Mouse (Mus musculus) hindbrain, embryonic 15.5 days (tissue): ENCODE results near the gene Fam53b. TPM values are rescaled to one million over a fixed set of nuclear protein-coding genes. Genes with fewer than 3 reads are reported as not detected.
A peak's percentile ranks its signal among the peaks of the same experiment; 100 is the strongest.

Source experiments
- ATAC-seq: fragments of 200-750 bp; cut with Nextera tagmentation; 2 replicates; pipeline ENCODE4 v1.8.0; 2017; ENCODE audit warnings: low read depth, moderate number of reproducible peaks, moderate TSS enrichment; ENCODE audit not compliant: low FRiP score
- H3K27ac ChIP-seq: fragments of 300-500 bp; sonication (generic); replicated peaks from 2 replicates; pipeline ENCODE4 v1.5.1; 2015; ENCODE audit warnings: mild to moderate bottlenecking, inconsistent platforms
- H3K27me3 ChIP-seq: fragments of 300-500 bp; sonication (generic); 2 replicates; pipeline ENCODE4 v1.6.1; 2015; ENCODE audit warnings: control low read depth, inconsistent platforms
- H3K36me3 ChIP-seq: fragments of 300-500 bp; sonication (generic); 2 replicates; pipeline ENCODE4 v1.6.1; 2015; ENCODE audit warnings: control low read depth, inconsistent platforms
- H3K4me1 ChIP-seq: fragments of 300-500 bp; sonication (generic); replicated peaks from 2 replicates; pipeline ENCODE4 v1.6.1; 2015; ENCODE audit warnings: control low read depth, inconsistent platforms
- H3K4me2 ChIP-seq: fragments of 300-500 bp; sonication (generic); 2 replicates; pipeline ENCODE4 v1.6.1; 2015; ENCODE audit warnings: moderate library complexity, mild to moderate bottlenecking, inconsistent platforms
- H3K4me3 ChIP-seq: fragments of 300-500 bp; sonication (generic); 2 replicates; pipeline ENCODE4 v1.5.1; 2015; ENCODE audit warnings: mild to moderate bottlenecking, inconsistent platforms
- H3K9ac ChIP-seq: fragments of 300-500 bp; sonication (generic); 2 replicates; pipeline ENCODE4 v1.6.1; 2015; ENCODE audit warnings: inconsistent platforms
- H3K9me3 ChIP-seq: fragments of 300-500 bp; sonication (generic); 2 replicates; pipeline ENCODE4 v1.6.1; 2016; ENCODE audit warnings: control low read depth, inconsistent platforms
- WGBS: fragments of 180-500 bp; shearing (Covaris S2); methylation state at CpG from one replicate; pipeline ENCODE4 v1.1.7; 2015; 5-methylcytosine and 5-hydroxymethylcytosine counted together
- polyA plus RNA-seq: library from polyadenylated mRNA; unstranded; fragments of >200 nt; fragmentation: Nextera tagmentation; extraction: Ambion mirVana; gene quantifications from 2 replicates; pipeline ENCODE4 v1.2.1, GENCODE M21; 2015

Fam53b gene
- polyA plus RNA-seq, 1 experiment from 2014 or later = 17.9 TPM

DNA sequence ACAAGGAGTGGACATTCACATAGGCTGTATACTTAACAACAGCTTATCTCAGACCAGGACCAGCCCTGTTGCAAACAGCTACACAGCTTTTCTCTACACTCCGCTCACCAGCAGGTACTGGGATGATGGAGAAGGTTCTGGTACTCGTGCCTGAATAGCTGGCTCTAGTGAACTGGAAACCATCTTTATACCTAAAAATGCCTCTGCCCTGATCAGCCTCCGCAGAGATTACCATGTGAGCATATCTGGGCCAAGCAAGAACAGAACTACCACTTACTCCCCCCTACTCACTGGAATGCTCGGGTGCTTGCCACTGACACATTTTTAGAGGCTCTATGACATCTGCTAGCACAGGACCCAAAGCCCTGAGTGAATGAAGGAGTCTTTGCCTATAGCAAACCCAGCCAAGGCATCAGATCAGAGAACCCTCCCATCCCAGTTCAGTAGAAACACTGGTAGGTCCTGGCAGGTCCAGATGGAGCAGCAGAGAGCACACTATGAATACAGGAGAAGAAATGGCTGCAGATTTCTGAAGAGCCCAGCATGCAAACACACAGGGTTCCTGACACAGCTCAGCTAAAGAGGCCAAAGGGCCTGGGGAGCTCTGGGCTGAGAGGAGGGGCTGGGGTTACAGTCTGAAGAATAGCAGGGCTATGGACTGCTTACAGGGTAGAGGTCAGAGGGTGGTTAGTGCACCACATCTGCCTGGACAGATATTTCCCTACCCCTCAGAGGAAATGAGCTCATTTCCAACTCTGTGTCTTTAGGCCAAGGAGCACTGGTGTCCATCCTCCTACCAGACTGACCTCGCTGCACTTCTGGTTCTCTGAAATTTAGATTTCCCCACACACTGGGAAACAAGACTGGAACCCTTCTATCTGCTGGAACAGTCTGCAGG is 14.3 kb downstream of the Fam53b start:
- H3K4me3 ChIP-seq = no peak overlapping the region
- 91% methylated on average over 5 of the region's 5 CpGs for WGBS
- no peak overlapping the region for H3K4me2 ChIP-seq
- H3K9me3 ChIP-seq = no peaks in the 10 kb centered on the region
- H3K27me3 ChIP-seq = no peaks in the 10 kb centered on the region
- no peak for ATAC-seq
- no peak overlapping the region for H3K27ac ChIP-seq
- no peaks in the 10 kb centered on the region for H3K36me3 ChIP-seq
- H3K4me1 ChIP-seq = peaks cover 16% of the 10 kb centered on the region; the same call in 1 of the 2 replicates
- no peak overlapping the region for H3K9ac ChIP-seq

DNA sequence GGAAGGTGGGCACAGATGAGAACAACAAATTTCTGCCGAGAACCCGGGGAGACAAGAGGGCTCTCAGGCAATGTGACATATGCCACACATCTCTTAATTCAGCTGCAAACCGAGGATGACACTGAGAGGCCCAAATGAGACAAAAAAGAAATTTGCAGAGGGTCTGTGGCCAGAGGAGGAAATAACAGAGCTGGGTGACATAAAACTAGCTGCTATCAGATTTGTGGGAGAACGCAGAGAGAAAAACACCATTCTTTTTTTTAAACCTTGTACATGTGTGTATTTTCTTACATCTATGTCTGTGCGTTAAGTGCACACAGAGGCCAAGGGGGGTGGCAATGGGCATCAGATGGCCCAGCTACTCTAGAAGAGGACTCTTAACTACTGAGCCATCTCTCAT is 18.5 kb downstream of the Fam53b start:
- no peak for ATAC-seq

GRCm38 (mm10) chr7:132793467-132793866 is 20.2 kb downstream of the Fam53b start:
- 58% methylated on average over 6 of the region's 6 CpGs for WGBS
- H3K4me1 ChIP-seq = 0 out of 2 replicates have a peak, but pooled peaks cover 5% of the 10 kb centered on the region
- no peaks in the 10 kb centered on the region for H3K27me3 ChIP-seq
- H3K4me3 ChIP-seq = no peak overlapping the region
- no peak overlapping the region for H3K27ac ChIP-seq
- H3K36me3 ChIP-seq = no peaks in the 10 kb centered on the region
- H3K9ac ChIP-seq = no peak overlapping the region
- H3K4me2 ChIP-seq = no peak overlapping the region
- ATAC-seq = no peak
- no peaks in the 10 kb centered on the region for H3K9me3 ChIP-seq

More for the DNA sequence above, 18.5 kb downstream of the Fam53b start:
- Histone ChIP-seq H3K27ac (no peak overlapping the region), H3K36me3 (no peaks in the 10 kb centered on the region), H3K4me2 (no peak overlapping the region), H3K4me3 (no peak overlapping the region), H3K27me3 (no peaks in the 10 kb centered on the region), H3K4me1 (0 out of 2 replicates have a peak, but pooled peaks cover 5% of the 10 kb centered on the region), H3K9ac (no peak overlapping the region), H3K9me3 (no peaks in the 10 kb centered on the region)
- WGBS = 86% methylated on average over 5 of the region's 5 CpGs

GRCm38 (mm10) chr7:132790447-132791219 is 23.1 kb downstream of the Fam53b start:
- Histone ChIP-seq H3K9ac (no peak overlapping the region), H3K4me2 (no peak overlapping the region), H3K4me1 (peaks cover 20% of the 10 kb centered on the region), H3K27me3 (no peaks in the 10 kb centered on the region), H3K27ac (no peak overlapping the region), H3K36me3 (no peaks in the 10 kb centered on the region), H3K9me3 (no peaks in the 10 kb centered on the region), H3K4me3 (no peak overlapping the region)
- ATAC-seq = no peak
- 80% methylated on average over 14 of the region's 14 CpGs for WGBS

- no peaks in the 10 kb centered on the region for H3K27me3 ChIP-seq
- H3K27ac ChIP-seq = no peak overlapping the region
- no peaks in the 10 kb centered on the region for H3K9me3 ChIP-seq
- no peak overlapping the region for H3K9ac ChIP-seq
- H3K4me2 ChIP-seq = no peak overlapping the region
- H3K36me3 ChIP-seq = no peaks in the 10 kb centered on the region
- ATAC-seq = no peak
- H3K4me1 ChIP-seq = peaks cover 26% of the 10 kb centered on the region
- no peak overlapping the region for H3K4me3 ChIP-seq
- WGBS = 94% methylated on average over 13 of the region's 13 CpGs
Observed at GRCm38 (mm10) chr7:132788826-132789225, 24.9 kb downstream of the Fam53b start.

DNA sequence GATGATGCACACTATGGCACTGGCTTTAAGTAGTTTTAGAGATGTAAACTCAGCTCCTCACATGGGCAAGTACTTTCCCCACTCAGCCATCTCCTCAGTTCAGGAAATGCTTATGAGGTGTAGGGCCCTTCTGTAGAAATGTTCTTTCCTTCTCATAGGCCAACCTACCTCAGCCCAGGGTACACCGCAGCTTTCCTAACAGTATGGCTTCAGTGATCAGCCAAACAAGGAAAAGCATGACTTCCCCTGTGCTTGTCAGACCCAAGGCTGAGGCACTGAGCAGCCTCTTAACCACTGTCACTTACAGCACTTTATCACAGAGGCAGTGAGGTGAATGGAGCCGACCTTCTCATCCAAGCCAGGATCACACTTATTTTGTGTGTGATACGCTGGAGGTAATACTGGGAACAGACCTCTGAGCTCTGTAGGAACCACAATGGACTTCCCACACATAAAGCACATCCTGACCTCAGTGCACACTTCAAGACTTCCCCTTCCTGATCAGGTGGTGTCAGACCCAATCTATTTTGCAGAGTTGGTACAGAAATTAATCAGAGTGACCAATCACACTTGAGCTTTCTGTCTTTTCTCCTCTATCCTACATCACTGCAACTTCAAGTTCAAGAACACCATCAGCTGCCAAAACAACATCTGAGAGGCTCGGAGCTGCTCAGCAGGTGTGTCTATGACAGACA is 26.0 kb downstream of the Fam53b start:
- no peak overlapping the region for H3K4me3 ChIP-seq
- H3K4me1 ChIP-seq = peaks cover 21% of the 10 kb centered on the region
- H3K27ac ChIP-seq = no peak overlapping the region
- 88% methylated on average over 4 of the region's 4 CpGs for WGBS
- H3K9me3 ChIP-seq = no peaks in the 10 kb centered on the region
- ATAC-seq = no peak
- no peaks in the 10 kb centered on the region for H3K36me3 ChIP-seq
- H3K27me3 ChIP-seq = no peaks in the 10 kb centered on the region
- no peak overlapping the region for H3K4me2 ChIP-seq
- H3K9ac ChIP-seq = no peak overlapping the region

- Histone ChIP-seq H3K27ac (no peak overlapping the region), H3K36me3 (no peaks in the 10 kb centered on the region), H3K4me3 (no peak overlapping the region), H3K9ac (no peak overlapping the region), H3K9me3 (no peaks in the 10 kb centered on the region), H3K4me2 (no peak overlapping the region), H3K4me1 (peaks cover 24% of the 10 kb centered on the region), H3K27me3 (no peaks in the 10 kb centered on the region)
- 93% methylated on average over 4 of the region's 4 CpGs for WGBS
- no peak for ATAC-seq
Observed at GRCm38 (mm10) chr7:132787022-132787421, 26.7 kb downstream of the Fam53b start.

DNA sequence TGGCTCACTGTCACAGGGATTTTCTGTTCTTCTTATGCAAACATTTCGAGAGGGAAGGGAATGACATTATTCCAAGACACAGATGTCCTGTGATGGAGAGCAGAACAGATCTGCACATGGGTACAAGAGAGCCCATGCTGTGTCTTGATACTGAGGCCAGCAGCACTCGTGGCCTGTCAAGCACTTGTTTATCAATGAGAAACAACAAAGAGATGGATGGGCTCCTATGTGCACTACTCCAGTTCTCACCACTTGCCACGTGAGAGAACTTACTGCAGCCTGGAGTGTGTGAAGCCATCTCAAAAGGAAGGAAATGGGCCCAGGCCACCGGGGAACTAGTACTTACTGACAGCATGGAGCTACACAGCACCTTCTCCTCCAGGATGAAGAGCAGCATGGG is 27.2 kb downstream of the Fam53b start:
- 30% methylated on average over 4 of the region's 4 CpGs for WGBS
- Histone ChIP-seq H3K27me3 (no peaks in the 10 kb centered on the region), H3K4me3 (no peak overlapping the region), H3K9me3 (no peaks in the 10 kb centered on the region), H3K27ac (no peak overlapping the region), H3K9ac (no peak overlapping the region), H3K4me1 (peaks cover 29% of the 10 kb centered on the region), H3K36me3 (no peaks in the 10 kb centered on the region), H3K4me2 (no peak overlapping the region)
- ATAC-seq = no peak; the same call in 1 of the 2 replicates

DNA sequence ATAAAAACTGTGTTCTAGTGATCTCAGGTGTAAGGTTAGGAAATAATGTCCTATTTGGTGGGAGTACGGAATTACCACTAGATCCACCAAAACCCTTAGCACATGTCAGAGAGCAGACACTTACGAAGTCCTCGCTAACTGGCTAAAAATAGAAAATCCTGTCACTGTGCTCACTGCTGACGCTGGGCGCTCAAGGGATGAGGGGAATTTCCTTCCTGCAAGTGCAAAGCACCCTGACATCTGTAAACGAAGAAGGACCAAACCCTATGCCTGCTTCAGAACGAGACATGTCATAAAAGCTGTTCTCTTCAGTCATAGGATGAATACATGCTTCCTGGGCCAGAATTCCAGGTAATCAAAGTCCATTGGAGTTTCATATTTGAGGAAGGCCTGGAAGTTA is 27.7 kb downstream of the Fam53b start:
- 68% methylated on average over 7 of the region's 7 CpGs for WGBS
- H3K36me3 ChIP-seq = no peaks in the 10 kb centered on the region

DNA sequence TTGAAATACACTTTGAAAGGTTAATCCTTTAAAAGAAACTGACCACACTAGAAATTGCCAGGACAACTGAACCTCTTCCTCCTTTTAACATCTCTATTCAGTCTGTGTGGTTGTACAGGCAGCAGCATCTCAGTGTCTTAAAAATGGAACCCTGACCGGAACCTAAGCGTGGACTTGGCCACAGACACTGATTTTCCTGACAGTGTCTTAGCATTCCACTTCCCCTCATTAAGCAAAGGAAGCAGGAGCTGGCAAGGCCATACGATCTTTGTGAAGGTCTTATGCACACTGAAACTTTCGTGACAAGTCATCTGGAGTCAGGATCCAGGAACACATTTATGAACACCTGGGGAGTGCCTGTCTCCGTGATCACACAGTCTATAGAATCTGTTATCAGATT is 29.6 kb downstream of the Fam53b start:
- H3K4me2 ChIP-seq = no peak overlapping the region
- no peak for ATAC-seq
- H3K36me3 ChIP-seq = no peaks in the 10 kb centered on the region
- peaks cover 49% of the 10 kb centered on the region for H3K4me1 ChIP-seq
- no peak overlapping the region for H3K9ac ChIP-seq
- H3K4me3 ChIP-seq = no peak overlapping the region
- WGBS = 73% methylated on average over 5 of the region's 5 CpGs
- no peak overlapping the region for H3K27ac ChIP-seq
- H3K9me3 ChIP-seq = no peaks in the 10 kb centered on the region
- no peaks in the 10 kb centered on the region for H3K27me3 ChIP-seq

More for the DNA sequence above, 27.7 kb downstream of the Fam53b start:
- Histone ChIP-seq H3K9me3 (no peaks in the 10 kb centered on the region), H3K27me3 (no peaks in the 10 kb centered on the region), H3K4me1 (peaks cover 34% of the 10 kb centered on the region), H3K4me3 (no peak overlapping the region), H3K4me2 (no peak overlapping the region), H3K9ac (no peak overlapping the region), H3K27ac (peak overlapping the region; percentile 10; the same call in 1 of the 2 replicates)
- no peak for ATAC-seq

GRCm38 (mm10) chr7:132781850-132782249 is 31.8 kb downstream of the Fam53b start:
- WGBS = 57% methylated on average over 6 of the region's 6 CpGs
- Histone ChIP-seq H3K4me2 (no peak overlapping the region), H3K9ac (peak overlapping the region; percentile 5), H3K36me3 (no peaks in the 10 kb centered on the region), H3K9me3 (no peaks in the 10 kb centered on the region), H3K4me1 (peaks cover 45% of the 10 kb centered on the region), H3K4me3 (no peak overlapping the region), H3K27me3 (no peaks in the 10 kb centered on the region), H3K27ac (peak overlapping the region; percentile 72)
- no peak for ATAC-seq
